Mouse (Mus musculus): ENCODE measurements around the gene 4930415O20Rik. TPM values are rescaled to one million over a fixed set of nuclear protein-coding genes. Genes with fewer than 3 reads are reported as not detected.

Gene 4930415O20Rik
- polyA plus RNA-seq (2015; fragmentation: Nextera tagmentation; extraction: Ambion mirVana): not detected in 2 replicates

- H3K9me3 ChIP-seq (ENCODE audit: control insufficient read depth, low read length): no peaks in the 10 kb centered on the region
- H3K9ac ChIP-seq (ENCODE audit: low read length): no peak within 1 kb of the TSS
- H3K27ac ChIP-seq (ENCODE audit: low read length): no peak within 1 kb of the TSS
- WGBS: 71% methylated on average over 10 of the region's 10 CpGs
- H3K27me3 ChIP-seq (ENCODE audit: control insufficient read depth, insufficient read depth, low read depth, low read length): no peaks in the 10 kb centered on the region
- no peaks in the 10 kb centered on the region for H3K36me3 ChIP-seq (ENCODE audit: control insufficient read depth, insufficient read depth, low read length)
- no peak within 1 kb of the TSS for H3K4me3 ChIP-seq (ENCODE audit: low read length)
- H3K4me2 ChIP-seq (ENCODE audit: low read depth, low read length): no peak within 1 kb of the TSS
- H3K4me1 ChIP-seq (replicated peaks; ENCODE audit: control insufficient read depth, insufficient read depth, low read length): peaks cover 13% of the 10 kb centered on the region
- ATAC-seq (ENCODE audit: low read depth): no peak
Observed at GRCm38 (mm10) chr15:98570873-98571538, at the start of gene 4930415O20Rik, which contains the start of gene Ccnt1. 4930415O20Rik (plus strand) TSS chr15:98571004. Ccnt1 (minus strand) TSS chr15:98570923.

- H3K4me3 ChIP-seq (ENCODE audit: low read length): no peak overlapping the region
- no peak for ATAC-seq (ENCODE audit: low read depth)
- H3K4me1 ChIP-seq (replicated peaks; ENCODE audit: control insufficient read depth, insufficient read depth, low read length): no peaks in the 10 kb centered on the region
- no peak overlapping the region for H3K9ac ChIP-seq (ENCODE audit: low read length)
- H3K9me3 ChIP-seq (ENCODE audit: control insufficient read depth, low read length): no peaks in the 10 kb centered on the region
- H3K27me3 ChIP-seq (ENCODE audit: control insufficient read depth, insufficient read depth, low read depth, low read length): no peaks in the 10 kb centered on the region
- WGBS: 84% methylated on average over 3 of the region's 3 CpGs
- no peak overlapping the region for H3K27ac ChIP-seq (ENCODE audit: low read length)
- peaks cover 62% of the 10 kb centered on the region for H3K36me3 ChIP-seq (ENCODE audit: control insufficient read depth, insufficient read depth, low read length)
- no peak overlapping the region for H3K4me2 ChIP-seq (ENCODE audit: low read depth, low read length)
Observed at GRCm38 (mm10) chr15:98521245-98521644, 49.6 kb upstream of the 4930415O20Rik start.

GRCm38 (mm10) chr15:98526057-98526456, 44.7 kb upstream of the 4930415O20Rik start:
- H3K4me2 ChIP-seq (ENCODE audit: low read depth, low read length): no peak overlapping the region
- H3K9me3 ChIP-seq (ENCODE audit: control insufficient read depth, low read length): no peaks in the 10 kb centered on the region
- no peaks in the 10 kb centered on the region for H3K4me1 ChIP-seq (replicated peaks; ENCODE audit: control insufficient read depth, insufficient read depth, low read length)
- no peak overlapping the region for H3K4me3 ChIP-seq (ENCODE audit: low read length)
- H3K36me3 ChIP-seq (ENCODE audit: control insufficient read depth, insufficient read depth, low read length): peaks cover 80% of the 10 kb centered on the region
- no peak overlapping the region for H3K9ac ChIP-seq (ENCODE audit: low read length)
- no peak for ATAC-seq (ENCODE audit: low read depth)
- no peaks in the 10 kb centered on the region for H3K27me3 ChIP-seq (ENCODE audit: control insufficient read depth, insufficient read depth, low read depth, low read length)
- 78% methylated on average over 5 of the region's 5 CpGs for WGBS
- no peak overlapping the region for H3K27ac ChIP-seq (ENCODE audit: low read length)

GRCm38 (mm10) chr15:98527056-98527771, 43.6 kb upstream of the 4930415O20Rik start:
- no peaks in the 10 kb centered on the region for H3K9me3 ChIP-seq (ENCODE audit: control insufficient read depth, low read length)
- H3K4me1 ChIP-seq (replicated peaks; ENCODE audit: control insufficient read depth, insufficient read depth, low read length): peaks cover 4% of the 10 kb centered on the region
- H3K4me3 ChIP-seq (ENCODE audit: low read length): no peak overlapping the region
- ATAC-seq (ENCODE audit: low read depth): no peak
- peaks cover 75% of the 10 kb centered on the region for H3K36me3 ChIP-seq (ENCODE audit: control insufficient read depth, insufficient read depth, low read length)
- no peaks in the 10 kb centered on the region for H3K27me3 ChIP-seq (ENCODE audit: control insufficient read depth, insufficient read depth, low read depth, low read length)
- no peak overlapping the region for H3K4me2 ChIP-seq (ENCODE audit: low read depth, low read length)
- no peak overlapping the region for H3K9ac ChIP-seq (ENCODE audit: low read length)
- no peak overlapping the region for H3K27ac ChIP-seq (ENCODE audit: low read length)
- WGBS: 84% methylated on average over 5 of the region's 5 CpGs

GRCm38 (mm10) chr15:98528066-98528563, 42.7 kb upstream of the 4930415O20Rik start:
- WGBS: 90% methylated on average over 5 of the region's 5 CpGs
- H3K27ac ChIP-seq (ENCODE audit: low read length): no peak overlapping the region
- H3K4me3 ChIP-seq (ENCODE audit: low read length): no peak overlapping the region
- ATAC-seq (ENCODE audit: low read depth): no peak
- H3K36me3 ChIP-seq (ENCODE audit: control insufficient read depth, insufficient read depth, low read length): peaks cover 67% of the 10 kb centered on the region
- no peaks in the 10 kb centered on the region for H3K9me3 ChIP-seq (ENCODE audit: control insufficient read depth, low read length)
- H3K4me2 ChIP-seq (ENCODE audit: low read depth, low read length): no peak overlapping the region
- no peak overlapping the region for H3K9ac ChIP-seq (ENCODE audit: low read length)
- no peaks in the 10 kb centered on the region for H3K27me3 ChIP-seq (ENCODE audit: control insufficient read depth, insufficient read depth, low read depth, low read length)
- peaks cover 12% of the 10 kb centered on the region for H3K4me1 ChIP-seq (replicated peaks; ENCODE audit: control insufficient read depth, insufficient read depth, low read length)

- Histone ChIP-seq H3K4me2 (ENCODE audit: low read depth, low read length) (peak overlapping the region; percentile 77), H3K27me3 (ENCODE audit: control insufficient read depth, insufficient read depth, low read depth, low read length) (no peaks in the 10 kb centered on the region), H3K36me3 (ENCODE audit: control insufficient read depth, insufficient read depth, low read length) (peaks cover 36% of the 10 kb centered on the region), H3K27ac (ENCODE audit: low read length) (no peak overlapping the region), H3K9ac (ENCODE audit: low read length) (peak overlapping the region; percentile 94), H3K9me3 (ENCODE audit: control insufficient read depth, low read length) (no peaks in the 10 kb centered on the region), H3K4me1 (replicated peaks; ENCODE audit: control insufficient read depth, insufficient read depth, low read length) (peaks cover 12% of the 10 kb centered on the region), H3K4me3 (ENCODE audit: low read length) (peak overlapping the region; percentile 92)
- WGBS: 15% methylated on average over 5 of the region's 5 CpGs
- ATAC-seq (ENCODE audit: low read depth): no peak
Observed at GRCm38 (mm10) chr15:98532281-98532680, 38.5 kb upstream of the 4930415O20Rik start.

GRCm38 (mm10) chr15:98533035-98533531, 37.7 kb upstream of the 4930415O20Rik start:
- H3K9ac ChIP-seq (ENCODE audit: low read length): peak overlapping the region; percentile 94
- H3K4me1 ChIP-seq (replicated peaks; ENCODE audit: control insufficient read depth, insufficient read depth, low read length): peaks cover 12% of the 10 kb centered on the region
- H3K36me3 ChIP-seq (ENCODE audit: control insufficient read depth, insufficient read depth, low read length): peaks cover 28% of the 10 kb centered on the region
- H3K4me2 ChIP-seq (ENCODE audit: low read depth, low read length): peak overlapping the region; percentile 77
- no peak for ATAC-seq (ENCODE audit: low read depth)
- H3K4me3 ChIP-seq (ENCODE audit: low read length): peak overlapping the region; percentile 92
- no peaks in the 10 kb centered on the region for H3K27me3 ChIP-seq (ENCODE audit: control insufficient read depth, insufficient read depth, low read depth, low read length)
- peak overlapping the region; percentile 10 for H3K27ac ChIP-seq (ENCODE audit: low read length)
- H3K9me3 ChIP-seq (ENCODE audit: control insufficient read depth, low read length): no peaks in the 10 kb centered on the region
- WGBS: under 1% methylated on average over 18 of the region's 18 CpGs

GRCm38 (mm10) chr15:98533881-98534627, 36.8 kb upstream of the 4930415O20Rik start, which contains the start of gene Kansl2:
Kansl2 (minus strand) TSS chr15:98534264.
- Histone ChIP-seq H3K27me3 (ENCODE audit: control insufficient read depth, insufficient read depth, low read depth, low read length) (no peaks in the 10 kb centered on the region), H3K9ac (ENCODE audit: low read length) (peak within 1 kb of the TSS; percentile 94), H3K27ac (ENCODE audit: low read length) (peak within 1 kb of the TSS; percentile 99), H3K9me3 (ENCODE audit: control insufficient read depth, low read length) (no peaks in the 10 kb centered on the region), H3K4me1 (replicated peaks; ENCODE audit: control insufficient read depth, insufficient read depth, low read length) (peaks cover 12% of the 10 kb centered on the region), H3K4me3 (ENCODE audit: low read length) (peak within 1 kb of the TSS; percentile 92), H3K36me3 (ENCODE audit: control insufficient read depth, insufficient read depth, low read length) (peaks cover 18% of the 10 kb centered on the region), H3K4me2 (ENCODE audit: low read depth, low read length) (peak within 1 kb of the TSS; percentile 81)
- WGBS: 0% methylated on average over 58 of the region's 70 CpGs
- ATAC-seq (ENCODE audit: low read depth): peak; percentile 100

Data from lung, embryonic 16.5 days (tissue).